Mouse (Mus musculus): ENCODE measurements around the gene Man1a2. TPM values are rescaled to one million over a fixed set of nuclear protein-coding genes. Genes with fewer than 3 reads are reported as not detected.
A peak's percentile ranks its signal among the peaks of the same experiment; 100 is the strongest.

Man1a2 gene
- 108 and 117 TPM in 2 replicates for polyA plus RNA-seq (2015; fragmentation: Nextera tagmentation; extraction: Ambion mirVana)

DNA sequence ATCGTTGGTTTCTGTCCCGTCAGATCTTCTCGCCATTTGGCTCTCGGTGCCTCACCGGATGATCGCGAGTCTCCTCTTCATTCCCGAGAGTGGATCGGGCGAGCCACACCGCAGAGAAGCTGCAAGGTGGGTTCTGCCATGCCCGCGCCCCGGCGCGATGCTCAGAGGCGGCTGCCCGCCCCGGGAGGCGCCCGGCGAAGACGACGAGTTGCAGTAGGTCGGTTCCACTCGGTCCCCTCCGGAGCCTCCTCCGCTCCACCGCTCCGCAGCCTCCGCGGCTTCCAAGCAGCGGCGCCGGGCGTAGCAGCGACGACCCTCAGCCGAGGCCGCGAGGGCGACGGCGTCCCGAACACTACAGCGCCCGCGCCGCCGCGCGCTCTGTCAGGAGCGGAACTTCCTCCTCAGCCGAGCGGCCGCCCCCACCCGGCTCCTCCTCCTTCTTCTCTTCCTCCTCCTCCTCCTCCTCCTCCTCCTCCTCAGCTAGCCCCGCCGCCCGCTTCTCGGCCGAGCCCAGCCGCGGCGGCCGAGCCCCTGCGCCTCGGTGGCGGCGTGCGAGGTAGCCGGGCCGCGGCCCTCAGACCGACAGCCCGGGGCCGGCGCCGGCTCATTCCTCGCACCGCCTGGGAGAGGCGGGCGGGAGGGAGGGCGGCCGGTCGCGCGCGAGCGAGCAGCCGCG, at the start of gene Man1a2:
Gene Man1a2 (minus strand): TSS at position 417 of the 676 bp plus-strand sequence.
- DNase-seq (ENCODE audit: low spot score): peak; percentile 88

DNA sequence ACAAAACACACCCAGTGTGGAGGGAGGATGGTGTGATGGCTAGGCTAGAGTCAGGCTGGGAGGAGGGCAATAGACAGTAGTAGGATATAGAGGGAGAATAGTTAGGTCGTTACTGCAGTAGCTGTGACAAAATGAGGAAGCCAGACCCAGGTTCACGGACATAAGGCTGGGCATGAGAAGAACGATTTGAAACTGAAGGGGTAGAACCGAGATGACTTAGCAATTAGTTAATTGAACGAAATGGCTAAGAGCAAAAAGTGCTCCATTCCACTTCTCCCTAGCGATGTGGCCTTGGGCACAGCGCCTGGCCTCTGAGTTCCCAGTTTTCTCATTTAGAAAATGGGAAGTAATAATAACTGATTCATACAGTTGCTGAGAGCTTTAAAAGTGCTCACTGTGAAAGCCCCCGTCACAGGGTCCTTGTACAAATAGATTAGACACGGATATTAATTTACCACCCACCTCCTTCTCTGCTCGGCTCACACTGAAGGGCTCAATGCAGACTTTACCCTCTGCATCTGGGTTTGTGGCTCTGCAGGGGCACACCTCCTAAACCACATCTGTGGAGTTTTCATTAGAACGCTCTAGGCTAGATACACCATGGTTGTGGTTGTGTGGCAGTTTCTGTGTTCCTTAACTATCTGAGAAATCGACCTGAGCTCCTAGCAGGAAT, 49.3 kb upstream of the Man1a2 start:
- DNase-seq (ENCODE audit: low spot score): no peak

GRCm38 (mm10) chr3:100731896-100732295, 46.6 kb upstream of the Man1a2 start:
- DNase-seq (ENCODE audit: low spot score): no peak

GRCm38 (mm10) chr3:100731347-100731746, 46.0 kb upstream of the Man1a2 start:
- no peak for DNase-seq (ENCODE audit: low spot score)

- DNase-seq (ENCODE audit: low spot score): no peak
Measured at GRCm38 (mm10) chr3:100728008-100728712, 42.9 kb upstream of the Man1a2 start.

DNA sequence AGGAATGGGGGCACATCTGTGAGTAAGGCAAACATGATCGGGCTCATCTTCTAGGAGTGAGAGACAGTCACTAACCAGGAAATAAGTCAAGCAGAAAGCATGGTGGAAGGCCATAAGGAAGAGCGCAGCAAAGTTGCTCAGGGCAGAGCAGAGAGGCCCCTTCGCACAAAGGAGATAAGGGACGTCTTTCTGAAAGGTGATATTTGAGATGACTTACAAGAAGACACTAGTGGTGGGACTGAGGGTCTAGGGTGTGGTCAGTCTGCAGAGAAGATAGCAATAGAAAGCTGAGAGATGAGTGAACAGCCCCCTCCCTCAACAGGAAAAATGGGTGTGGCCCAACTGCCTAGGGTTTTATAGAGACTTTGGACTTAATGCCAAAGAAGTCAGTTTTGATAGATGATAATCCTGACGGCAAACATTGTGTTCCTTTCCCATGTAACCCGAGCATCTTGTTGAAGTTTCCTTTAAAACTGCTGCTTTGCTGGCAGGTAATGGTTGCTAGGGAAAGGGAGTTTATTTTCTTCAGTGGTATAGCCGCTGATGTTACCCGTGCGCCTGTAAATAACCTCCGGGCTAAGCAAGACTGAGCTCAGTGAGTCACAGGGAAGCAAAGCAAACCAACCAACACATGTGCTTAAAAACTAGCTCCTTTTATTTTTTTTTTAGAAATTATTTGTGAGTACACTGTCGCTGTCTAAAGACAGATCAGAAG, 40.8 kb upstream of the Man1a2 start:
- DNase-seq (ENCODE audit: low spot score): no peak

GRCm38 (mm10) chr3:100720786-100721300, 35.5 kb upstream of the Man1a2 start:
- no peak for DNase-seq (ENCODE audit: low spot score)

- DNase-seq (ENCODE audit: low spot score): no peak
Measured at GRCm38 (mm10) chr3:100716241-100716640, 30.9 kb upstream of the Man1a2 start.

GRCm38 (mm10) chr3:100715367-100715766, 30.1 kb upstream of the Man1a2 start:
- no peak for DNase-seq (ENCODE audit: low spot score)

GRCm38 (mm10) chr3:100713142-100714005, 28.1 kb upstream of the Man1a2 start:
- DNase-seq (ENCODE audit: low spot score): no peak

- peak; percentile 19 for DNase-seq (ENCODE audit: low spot score)
Measured at GRCm38 (mm10) chr3:100712140-100712539, 26.8 kb upstream of the Man1a2 start.

DNA sequence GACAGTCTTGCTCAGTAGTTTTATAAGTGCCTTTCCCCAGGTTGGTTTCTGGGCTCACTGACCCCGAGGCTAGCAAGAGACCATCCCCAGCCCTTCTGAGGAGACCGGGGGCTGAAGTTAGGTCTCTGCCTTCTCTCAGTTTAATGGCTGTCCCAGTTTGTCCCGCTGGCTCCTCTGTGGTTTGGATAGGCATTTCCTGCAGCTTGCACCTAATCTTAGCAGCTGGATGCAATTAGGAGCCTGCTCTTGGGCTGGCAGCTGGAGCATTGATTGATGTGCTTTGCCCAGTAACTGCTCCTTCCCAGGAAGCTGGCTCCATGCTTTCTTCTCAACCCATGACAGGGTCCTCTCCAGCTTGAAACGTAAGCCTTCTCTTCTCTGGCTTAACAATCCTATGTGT, 26.2 kb upstream of the Man1a2 start:
- DNase-seq (ENCODE audit: low spot score): no peak

DNA sequence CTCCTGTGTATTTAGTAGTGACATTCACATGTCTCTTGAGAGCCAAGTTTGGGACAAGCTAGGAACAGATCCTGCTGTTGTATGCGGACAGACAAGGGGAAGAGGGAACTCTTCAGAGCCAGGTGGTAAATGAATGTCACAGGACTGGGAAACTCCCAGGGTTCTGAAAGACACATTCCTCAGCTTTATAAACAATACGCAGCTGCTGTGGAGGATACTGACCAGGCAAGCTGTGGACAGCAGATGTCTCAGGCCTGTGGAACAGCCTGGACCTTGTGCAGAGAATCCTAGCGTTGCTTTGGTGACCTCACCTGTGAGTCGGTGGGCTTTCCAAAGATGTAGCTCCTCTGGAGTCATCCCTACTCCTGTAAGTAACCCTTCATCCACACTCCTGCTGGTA, 21.8 kb upstream of the Man1a2 start:
- no peak for DNase-seq (ENCODE audit: low spot score)

DNA sequence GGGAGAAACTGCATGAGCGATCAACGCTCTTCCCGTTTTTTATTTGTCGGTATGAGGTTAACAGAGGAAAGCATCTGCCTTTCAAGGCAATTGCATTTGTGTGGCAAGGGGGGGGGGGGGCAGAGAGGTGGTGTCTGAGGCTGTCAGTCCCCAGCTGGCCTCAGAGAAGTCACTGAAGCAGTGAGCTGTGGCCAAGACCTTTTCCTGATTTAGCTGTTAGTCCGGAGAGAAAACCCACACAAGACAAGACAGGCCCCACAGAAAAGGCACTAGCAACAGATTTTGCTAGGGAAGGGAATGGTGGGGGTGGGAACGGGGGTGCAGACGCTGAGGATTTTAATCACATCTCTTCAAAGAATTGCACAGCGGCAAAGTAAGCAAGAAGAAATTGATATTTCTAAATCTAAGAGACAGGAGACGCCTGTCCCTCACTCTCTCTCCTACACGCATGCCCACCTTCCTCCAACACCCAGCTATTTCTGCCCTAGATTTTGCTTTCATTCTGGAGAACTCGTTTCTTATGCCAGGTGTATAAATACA, 19.9 kb upstream of the Man1a2 start:
- peak; percentile 15 for DNase-seq (ENCODE audit: low spot score)

GRCm38 (mm10) chr3:100703847-100704644, 18.7 kb upstream of the Man1a2 start:
- no peak for DNase-seq (ENCODE audit: low spot score)

- no peak for DNase-seq (ENCODE audit: low spot score)
Measured at GRCm38 (mm10) chr3:100702875-100703846, 17.9 kb upstream of the Man1a2 start.

DNA sequence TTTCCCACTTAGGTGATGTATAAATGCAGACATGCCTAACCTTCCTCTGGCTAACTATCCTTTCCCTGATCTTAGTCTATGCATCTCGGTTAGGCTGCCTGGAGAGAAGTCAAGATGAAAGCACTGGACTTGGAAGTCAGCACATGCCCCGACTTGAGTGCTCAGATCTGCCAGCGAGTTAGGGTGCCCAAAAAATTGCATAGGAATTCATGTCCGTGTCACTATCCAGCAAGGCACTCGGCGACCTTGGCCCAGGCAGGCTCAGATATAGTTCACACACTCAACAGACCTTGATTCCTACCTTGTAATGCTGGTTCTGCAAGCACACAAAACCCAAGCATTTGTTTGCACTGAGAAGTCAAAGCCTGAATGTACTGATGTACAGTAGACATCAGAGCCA, 3.4 kb upstream of the Man1a2 start:
- DNase-seq (ENCODE audit: low spot score): no peak

- no peak for DNase-seq (ENCODE audit: low spot score)
Measured at GRCm38 (mm10) chr3:100686756-100687155, 1.5 kb upstream of the Man1a2 start.
